8 mouse cellular contexts compared by ENCODE assay signal in genomic region chr12:84284391-84284790, GRCm38 (mm10). TPM values are rescaled to one million over a fixed set of nuclear protein-coding genes. Genes with fewer than 3 reads are reported as not detected.
A peak's percentile ranks its signal among the peaks of the same experiment; 100 is the strongest.
DNase-seq lines count a peak whose midpoint lies in the region; ATAC-seq and TF ChIP-seq lines count a peak whose summit lies in the region.

No protein-coding gene starts in this region.

- 75% methylated on average over 14 of the region's 14 CpGs for WGBS in lung, adult 2 months
- 76% methylated on average over 14 of the region's 14 CpGs for WGBS in embryonic facial prominence, embryonic 12.5 days
- 75% methylated on average over 14 of the region's 14 CpGs for WGBS in intestine, embryonic 14.5 days
- 80% methylated on average over 14 of the region's 14 CpGs for WGBS in neural tube, embryonic 12.5 days

- H3K9me3 ChIP-seq in embryonic facial prominence, embryonic 12.5 days = no peaks in the 10 kb centered on the region; the same call in 1 of the 2 replicates
- no peaks in the 10 kb centered on the region for H3K9me3 ChIP-seq in intestine, embryonic 14.5 days (ENCODE audit: control insufficient read depth, low read length)
- no peaks in the 10 kb centered on the region for H3K9me3 ChIP-seq in neural tube, embryonic 12.5 days

- no peaks in the 10 kb centered on the region for H3K27me3 ChIP-seq in embryonic facial prominence, embryonic 12.5 days
- no peaks in the 10 kb centered on the region for H3K27me3 ChIP-seq in intestine, embryonic 14.5 days (replicated peaks; ENCODE audit: control insufficient read depth, insufficient read depth, low read length)
- no peaks in the 10 kb centered on the region for H3K27me3 ChIP-seq in neural tube, embryonic 12.5 days (replicated peaks)

- H3K27ac ChIP-seq in embryonic facial prominence, embryonic 12.5 days = no peak overlapping the region
- H3K27ac ChIP-seq in intestine, embryonic 14.5 days (ENCODE audit: low read depth) = no peak overlapping the region
- no peak overlapping the region for H3K27ac ChIP-seq in neural tube, embryonic 12.5 days

- H3K9ac ChIP-seq in embryonic facial prominence, embryonic 12.5 days = no peak overlapping the region
- H3K9ac ChIP-seq in intestine, embryonic 14.5 days (ENCODE audit: low read length) = no peak overlapping the region
- H3K9ac ChIP-seq in neural tube, embryonic 12.5 days = no peak overlapping the region

- TF ChIP-seq CTCF in lung, adult 2 months (IDR thresholded peaks at IDR 0.05; ENCODE audit: insufficient read depth, low read length) = no peak

- no peak for ATAC-seq in embryonic facial prominence, embryonic 12.5 days (ENCODE audit: insufficient number of reproducible peaks, insufficient read depth, low FRiP score, low TSS enrichment)
- ATAC-seq in intestine, embryonic 14.5 days (replicated peaks; ENCODE audit: low FRiP score, low TSS enrichment, low read depth) = no peak
- ATAC-seq in neural tube, embryonic 12.5 days (ENCODE audit: low FRiP score, low read depth) = no peak
- no peak for ATAC-seq in inflammation-experienced regulatory T-cells, adult 6 months

- H3K4me1 ChIP-seq in lung, adult 2 months (ENCODE audit: control insufficient read depth, insufficient read depth, low read length) = peaks cover 12% of the 10 kb centered on the region
- peaks cover 5% of the 10 kb centered on the region; the same call in 1 of the 2 replicates for H3K4me1 ChIP-seq in embryonic facial prominence, embryonic 12.5 days
- 0 out of 2 replicates have a peak, but pooled peaks cover 6% of the 10 kb centered on the region for H3K4me1 ChIP-seq in intestine, embryonic 14.5 days (replicated peaks; ENCODE audit: control insufficient read depth, insufficient read depth, low read length)
- H3K4me1 ChIP-seq in neural tube, embryonic 12.5 days = peaks cover 9% of the 10 kb centered on the region; the same call in 1 of the 2 replicates

- H3K36me3 ChIP-seq in embryonic facial prominence, embryonic 12.5 days = no peaks in the 10 kb centered on the region
- no peaks in the 10 kb centered on the region for H3K36me3 ChIP-seq in intestine, embryonic 14.5 days (ENCODE audit: control insufficient read depth, insufficient read depth, low read length)
- no peaks in the 10 kb centered on the region for H3K36me3 ChIP-seq in neural tube, embryonic 12.5 days

- no peak for DNase-seq in lung, adult 2 months
- DNase-seq in lung, adult 18-20 months = no peak
- DNase-seq in intestine, embryonic 14.5 days (ENCODE audit: low spot score) = no peak
- no peak for DNase-seq in testis, postnatal 14 days (ENCODE audit: low spot score)
- DNase-seq in right cerebral cortex, postnatal 36 days (ENCODE audit: low spot score in 2 of 2) = no peak

- H3K4me2 ChIP-seq in embryonic facial prominence, embryonic 12.5 days (replicated peaks) = peak overlapping the region; percentile 74
- H3K4me2 ChIP-seq in intestine, embryonic 14.5 days (ENCODE audit: low read length) = peak overlapping the region; percentile 83
- H3K4me2 ChIP-seq in neural tube, embryonic 12.5 days (replicated peaks) = peak overlapping the region; percentile 74

- TF ChIP-seq POLR2A in lung, adult 2 months (IDR thresholded peaks at IDR 0.05; ENCODE audit: borderline replicate concordance, extremely low read depth, low read depth, low read length) = no peak

- peak overlapping the region; percentile 91 for H3K4me3 ChIP-seq in lung, adult 2 months (replicated peaks; ENCODE audit: extremely low read depth, low read depth, low read length)
- no peak overlapping the region; the same call in 1 of the 2 replicates for H3K4me3 ChIP-seq in embryonic facial prominence, embryonic 12.5 days
- peak overlapping the region; percentile 63 for H3K4me3 ChIP-seq in intestine, embryonic 14.5 days (ENCODE audit: low read depth, low read length)
- peak overlapping the region; percentile 49; the same call in 1 of the 2 replicates for H3K4me3 ChIP-seq in neural tube, embryonic 12.5 days

RNA-seq across cellular contexts. Expression of gene Ptgr2, which starts 0.6 kb away (rescaled TPM):
- 7.3 and 14.5 TPM in 2 replicates for polyA plus RNA-seq in lung, adult 2 months (2012; rRNA removed)
- polyA plus RNA-seq in embryonic facial prominence, embryonic 12.5 days (2016; fragmentation: Nextera tagmentation; extraction: Ambion mirVana) = 12.5 and 13.0 TPM in 2 replicates
- 26.1 and 30.4 TPM in 2 replicates for polyA plus RNA-seq in intestine, embryonic 14.5 days (2014; fragmentation: Nextera tagmentation; extraction: Ambion mirVana)
- polyA plus RNA-seq in neural tube, embryonic 12.5 days (2016; fragmentation: Nextera tagmentation; extraction: Ambion mirVana) = 14.2 and 17.4 TPM in 2 replicates
- polyA plus RNA-seq in inflammation-experienced regulatory T-cells, adult 6 months (2017; shearing (Covaris generic)) = 10 to 100 TPM; 39.1 to 48.8 (median 47.6) TPM

RNA-seq across cellular contexts. Expression of gene Zfp410, which starts 32.3 kb away (rescaled TPM):
- polyA plus RNA-seq in lung, adult 2 months (2012; rRNA removed) = 16.0 and 20.5 TPM in 2 replicates
- 97.4 and 100 TPM in 2 replicates for polyA plus RNA-seq in embryonic facial prominence, embryonic 12.5 days (2016; fragmentation: Nextera tagmentation; extraction: Ambion mirVana)
- 66.0 and 79.7 TPM in 2 replicates for polyA plus RNA-seq in intestine, embryonic 14.5 days (2014; fragmentation: Nextera tagmentation; extraction: Ambion mirVana)
- polyA plus RNA-seq in neural tube, embryonic 12.5 days (2016; fragmentation: Nextera tagmentation; extraction: Ambion mirVana) = 108 and 111 TPM in 2 replicates
- polyA plus RNA-seq in inflammation-experienced regulatory T-cells, adult 6 months (2017; shearing (Covaris generic)) = 10 to 100 TPM; 48.6 to 67.0 (median 55.4) TPM
